Mouse (Mus musculus) ovary, postnatal 36 days (tissue): ENCODE data around the gene Ces4a.
"Not testable (repeated sequence)": the region's sequence is repeated elsewhere in the genome, so short reads cannot be mapped to it uniquely, and the experiment has no call there.

ENCODE experiments used
- DNase-seq: peaks from one replicate; pipeline ENCODE4 v3.0.0; 2022; ENCODE audit warnings: low spot score, mixed read lengths

Ces4a gene

DNA sequence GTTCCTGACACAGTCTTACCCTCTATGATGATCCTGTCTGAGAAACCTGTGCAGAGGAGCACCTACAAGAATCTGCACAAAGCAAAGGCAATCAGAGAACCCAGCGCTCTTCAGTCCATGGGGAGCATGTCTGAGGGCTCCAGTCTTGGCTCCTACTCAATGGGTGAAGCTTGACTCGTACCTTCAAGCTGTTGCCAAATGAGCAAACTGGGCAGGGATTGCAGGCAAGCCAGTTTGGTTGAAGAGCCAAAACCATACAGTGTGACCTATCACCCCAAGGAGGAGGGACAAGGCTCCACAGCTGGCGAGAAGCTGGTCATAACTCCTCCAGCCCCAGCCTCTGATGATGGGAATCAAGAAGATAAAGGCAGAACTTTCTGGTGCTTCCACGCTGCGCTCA, at the start of gene Ces4a:
Gene Ces4a, plus strand, starts transcription at position 292 of the 400 bp plus-strand sequence.
- DNase-seq: no peak

DNA sequence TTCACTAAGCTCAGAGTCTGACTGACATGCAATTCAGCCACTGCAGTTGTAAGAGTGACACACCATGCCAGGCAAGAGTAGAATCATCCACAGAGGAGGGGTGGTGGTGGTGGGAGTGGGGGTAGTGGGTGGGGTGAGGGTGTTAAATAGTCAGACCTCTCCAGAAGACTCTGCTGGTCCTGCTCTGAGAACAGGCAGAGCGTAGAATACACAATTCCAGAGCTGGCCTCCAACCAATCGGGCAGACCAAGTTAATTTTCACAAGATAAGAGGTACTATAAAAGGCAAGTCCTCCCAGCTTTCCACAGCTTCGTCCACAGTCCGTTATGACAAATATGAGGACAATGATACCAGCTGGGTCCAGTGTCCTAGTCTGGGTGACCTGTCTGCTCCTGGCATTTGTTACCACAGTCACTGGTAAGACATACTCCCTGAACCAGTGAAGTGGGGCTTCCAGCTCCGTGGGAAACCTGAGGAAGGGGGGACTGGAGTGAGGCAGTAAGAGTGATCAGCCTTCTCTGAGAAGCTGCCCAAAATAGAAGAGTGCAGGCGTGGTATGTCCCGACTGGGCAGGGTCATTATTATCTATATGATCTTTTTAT, 48.0 kb upstream of the Ces4a start, which contains the start of gene Ces3b:
Gene Ces3b, plus strand, starts transcription at position 305 of the 602 bp plus-strand sequence.
- DNase-seq: no peak

DNA sequence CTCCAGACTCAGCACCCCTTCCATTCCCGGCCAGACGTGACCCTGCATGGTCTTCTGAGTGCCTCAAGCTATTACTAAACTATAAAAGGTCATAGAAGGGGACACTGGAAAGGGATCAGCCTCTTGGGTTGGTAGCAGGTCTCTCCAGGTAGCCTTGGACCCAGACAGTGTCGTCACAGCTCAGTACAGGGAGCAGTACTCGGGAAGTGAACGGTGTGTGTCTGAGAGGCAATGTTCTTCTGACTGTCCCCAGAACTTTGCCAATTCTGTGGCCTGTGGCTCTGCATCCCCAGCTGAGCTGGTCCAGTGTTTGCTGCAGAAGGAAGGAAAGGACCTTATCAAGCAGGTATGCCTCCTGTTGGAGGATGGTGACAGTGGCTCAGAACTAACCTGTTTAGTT, 43.4 kb upstream of the Ces4a start:
- DNase-seq: not testable (repeated sequence)

DNA sequence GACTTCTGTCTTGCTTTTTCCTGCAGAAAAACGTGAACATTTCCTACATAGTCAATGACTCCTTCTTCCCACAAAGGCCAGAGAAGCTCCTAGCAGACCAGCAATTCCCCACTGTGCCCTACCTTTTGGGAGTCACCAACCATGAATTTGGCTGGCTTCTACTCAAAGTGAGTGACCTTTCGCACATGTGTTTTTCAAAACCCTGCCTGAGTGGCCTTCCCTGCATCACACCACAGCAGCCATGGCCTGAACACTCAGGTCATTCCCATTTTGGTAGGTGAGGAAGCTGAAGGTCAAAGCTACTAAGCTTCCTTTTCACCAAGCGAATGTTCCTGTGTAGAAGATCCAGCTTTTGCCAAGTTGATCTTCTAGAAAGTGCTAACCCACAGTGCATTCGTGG, 43.0 kb upstream of the Ces4a start:
- DNase-seq: no peak

DNA sequence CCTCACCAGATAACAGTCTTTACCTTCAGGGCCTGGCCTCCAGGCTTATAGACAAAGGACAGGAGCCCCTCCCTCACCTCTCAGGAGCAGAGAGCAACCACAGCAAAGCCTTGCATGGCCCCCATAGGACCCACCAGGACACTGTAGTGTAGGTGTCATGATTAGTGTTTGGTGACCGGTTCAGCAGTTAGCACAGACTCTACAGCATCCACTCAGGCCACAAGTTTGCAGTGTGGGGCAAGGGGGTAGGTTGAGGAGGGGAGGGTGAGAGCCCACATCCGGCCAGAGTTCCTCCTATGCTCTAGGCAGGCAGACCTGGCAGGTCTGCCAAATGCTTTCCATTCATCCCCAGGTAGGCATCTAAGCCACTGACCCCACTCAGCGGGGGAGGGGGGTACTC, 37.6 kb upstream of the Ces4a start:
- no peak for DNase-seq

DNA sequence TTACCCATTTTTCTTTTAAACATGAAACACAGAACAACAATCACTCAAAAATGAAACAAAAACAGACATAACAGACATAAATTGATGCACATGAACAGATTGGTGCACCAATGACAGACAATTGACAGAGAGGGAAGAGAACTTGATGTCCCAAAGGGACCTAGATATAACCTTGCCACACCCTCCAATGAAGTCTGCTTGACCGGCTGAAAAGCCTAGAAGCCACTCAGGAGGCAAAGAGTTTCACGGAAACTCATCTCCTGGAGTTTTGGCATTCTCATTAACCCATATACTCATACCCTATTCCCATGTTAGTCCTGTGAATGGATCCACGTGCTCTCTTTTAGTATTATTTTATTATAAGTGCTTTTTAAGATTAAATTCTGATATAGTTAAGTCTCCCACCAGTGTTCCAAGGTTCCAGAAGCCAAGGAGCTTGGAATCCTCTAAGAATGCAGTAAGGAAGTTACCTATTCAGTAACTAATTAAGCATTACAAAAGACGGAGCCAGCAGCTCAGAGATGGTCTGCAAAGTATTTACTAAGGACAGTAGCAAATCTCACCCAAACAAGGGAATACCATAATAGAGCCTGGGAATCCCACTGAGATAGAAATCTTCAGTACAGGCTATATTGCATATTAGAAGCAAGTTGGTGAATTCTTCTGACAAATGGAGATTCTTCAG, 29.4 kb upstream of the Ces4a start:
- not testable (repeated sequence) for DNase-seq

DNA sequence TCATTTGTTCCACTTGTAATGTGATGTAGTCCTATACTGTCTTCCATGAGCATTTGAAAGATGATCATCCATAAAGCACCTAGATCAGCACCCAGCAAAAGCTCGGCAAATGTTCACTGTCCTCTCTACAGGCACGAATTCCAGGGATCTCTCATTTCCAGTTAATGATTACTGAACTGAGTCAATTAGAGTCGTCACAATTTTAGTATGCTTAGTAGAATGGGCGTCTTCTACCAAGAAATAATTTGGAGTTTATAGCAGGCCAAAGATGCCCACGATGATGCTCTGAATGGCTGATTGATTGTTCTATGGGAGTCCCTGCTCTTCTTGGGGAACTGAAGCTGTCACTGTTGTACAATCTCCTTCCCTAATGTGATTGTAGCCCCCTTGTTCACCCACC, 27.9 kb upstream of the Ces4a start:
- not testable (repeated sequence) for DNase-seq

DNA sequence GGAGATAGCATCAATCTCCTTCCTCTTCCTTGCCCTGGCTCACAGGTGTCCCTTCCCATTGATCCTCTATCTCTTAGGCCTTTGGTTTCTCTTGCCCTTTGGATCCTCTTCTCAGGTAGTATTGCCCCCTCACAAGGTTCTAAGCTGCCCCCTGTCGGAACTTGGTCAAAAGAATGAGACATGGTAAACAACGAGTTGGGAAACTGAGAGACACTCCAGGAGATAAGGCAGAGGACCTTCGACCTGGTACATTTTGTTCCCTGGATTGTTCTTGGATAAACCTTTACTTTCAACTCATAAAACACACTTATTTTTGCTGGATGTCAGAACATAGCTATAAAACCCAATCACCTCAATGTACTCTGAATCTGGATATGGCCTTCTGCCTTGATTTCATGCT, 27.4 kb upstream of the Ces4a start:
- no peak for DNase-seq

DNA sequence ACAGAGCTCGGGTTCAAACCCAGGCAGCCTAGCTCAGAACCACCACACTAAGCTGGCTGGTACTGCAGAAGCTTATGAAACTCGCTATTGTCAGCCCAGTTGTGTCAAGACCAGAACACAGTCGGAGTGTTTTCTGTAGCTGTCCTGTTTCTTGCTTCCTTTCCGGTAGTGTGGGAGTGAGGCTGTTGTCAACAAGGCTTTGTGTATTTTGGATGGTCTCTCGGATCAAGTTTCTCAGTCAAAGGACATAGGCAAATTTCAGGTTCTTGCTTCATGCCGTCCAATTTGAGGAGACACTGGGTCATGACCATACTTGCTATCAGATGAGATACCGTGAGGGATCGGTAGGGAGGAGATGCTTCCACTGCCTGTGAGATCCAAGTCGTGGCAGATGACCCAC, 1.7 kb upstream of the Ces4a start:
- DNase-seq: no peak

DNA sequence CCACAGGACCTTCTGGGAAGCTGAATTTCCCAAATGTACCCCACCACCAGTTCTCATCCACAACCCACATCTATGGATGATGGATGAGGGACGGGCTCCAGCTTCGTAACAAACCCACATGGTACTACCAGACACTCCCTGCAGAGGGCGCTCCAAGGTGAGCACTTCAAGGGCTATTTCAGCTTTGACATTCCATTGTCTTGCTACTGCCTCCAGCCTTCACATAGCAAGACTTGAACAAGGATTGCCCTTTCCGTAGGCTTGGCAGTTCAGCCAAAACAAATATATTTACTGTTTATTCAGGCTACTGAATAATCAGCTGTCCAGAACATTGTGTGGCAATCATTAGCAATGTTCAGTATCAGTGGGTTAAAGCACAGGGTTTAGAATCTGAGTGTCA, 6.8 kb downstream of the Ces4a start:
- DNase-seq: peak; percentile 78

DNA sequence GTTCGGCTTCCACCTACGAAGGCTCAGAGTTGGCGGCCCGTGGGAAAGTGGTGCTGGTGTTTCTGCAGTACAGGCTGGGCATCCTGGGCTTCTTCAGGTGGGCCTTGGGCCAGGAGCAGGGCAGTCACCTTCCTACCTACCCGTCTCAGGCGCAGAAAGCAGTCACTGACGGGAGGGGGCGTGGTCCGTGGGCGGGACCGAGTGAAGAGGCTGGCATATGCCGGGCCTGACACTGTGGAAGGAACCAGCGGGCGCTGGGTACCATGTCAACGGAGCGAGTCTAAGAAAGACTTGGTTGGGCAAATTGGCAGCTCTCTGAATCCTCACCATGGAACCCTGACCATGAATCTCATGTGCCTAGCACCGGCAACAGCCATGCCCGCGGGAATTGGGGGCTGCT, 10.8 kb downstream of the Ces4a start:
- DNase-seq: no peak

DNA sequence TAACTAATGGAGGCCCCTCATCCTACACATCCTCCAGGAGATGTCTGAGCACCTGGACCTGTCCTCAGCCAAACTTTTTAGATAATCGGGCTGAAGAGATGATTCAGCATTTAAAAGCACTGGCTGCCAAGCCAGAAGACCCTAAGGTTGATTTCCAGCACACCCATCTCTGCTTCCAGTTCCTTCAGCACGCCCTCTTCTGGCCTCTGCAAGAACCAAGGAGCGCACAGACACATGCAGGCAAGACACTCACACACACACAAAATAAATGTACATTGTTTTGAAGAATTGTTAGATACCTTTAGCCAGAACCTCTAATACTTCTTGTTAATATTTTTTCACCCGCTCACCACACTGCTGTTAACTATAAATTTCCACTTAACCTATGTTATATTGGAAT, 20.1 kb downstream of the Ces4a start:
- no peak for DNase-seq

DNA sequence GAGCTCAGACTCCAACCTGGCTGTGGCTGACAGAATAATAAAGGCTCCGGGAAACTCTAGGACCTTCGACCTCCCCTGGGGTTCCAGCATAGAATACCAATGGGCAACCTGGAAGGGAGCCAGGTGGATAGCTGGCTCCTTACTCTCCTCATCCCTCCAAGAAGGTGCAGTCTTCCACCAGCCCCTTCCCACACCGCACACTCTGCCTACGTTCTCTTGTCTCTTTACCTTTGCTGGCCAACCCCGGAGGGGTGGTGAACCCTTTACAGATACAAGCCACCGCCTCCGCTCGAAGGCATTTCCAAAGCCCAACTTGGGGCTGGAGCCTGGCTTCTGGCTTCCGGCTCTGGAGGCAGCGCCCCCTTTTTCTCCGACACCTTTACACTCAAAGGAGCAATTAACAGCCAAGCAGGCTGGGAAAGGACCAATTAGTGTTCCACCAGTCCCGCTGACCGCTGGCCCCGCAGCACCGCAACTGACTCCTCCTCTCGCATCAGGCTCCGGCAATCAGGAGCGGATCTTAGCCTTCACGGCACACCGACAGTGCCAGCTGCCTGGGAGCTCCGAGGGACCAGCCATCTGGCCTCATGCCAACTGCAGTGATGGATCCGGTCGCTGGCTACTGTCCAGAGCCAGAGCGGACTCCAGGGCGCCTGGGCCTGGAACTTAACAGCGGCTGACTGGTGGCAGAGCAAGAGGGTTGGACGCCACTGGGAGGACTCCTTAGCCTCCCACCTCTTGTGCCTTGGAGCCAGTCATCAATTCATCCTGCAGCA, 21.2 kb downstream of the Ces4a start:
- DNase-seq: peak; percentile 87

DNA sequence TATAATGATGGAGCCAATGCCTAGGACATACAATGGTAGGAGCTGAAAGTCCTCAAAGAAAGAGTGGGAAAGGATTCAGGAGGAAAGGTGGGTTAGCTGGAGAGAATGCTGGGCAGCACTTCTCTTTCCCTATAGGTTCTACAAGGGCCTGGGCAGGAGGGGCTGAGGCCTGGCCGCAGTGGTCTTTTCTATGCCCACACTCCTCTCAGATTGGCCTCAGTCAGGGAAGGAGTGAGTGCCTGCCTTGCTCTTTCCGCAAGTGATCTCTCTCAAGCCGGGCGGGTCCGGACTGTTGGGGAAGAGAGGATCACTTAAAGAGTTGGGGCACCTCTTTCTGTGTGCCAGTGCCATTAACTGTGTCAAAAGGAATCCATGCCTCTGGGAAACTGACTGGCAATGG, 22.7 kb downstream of the Ces4a start:
- no peak for DNase-seq

DNA sequence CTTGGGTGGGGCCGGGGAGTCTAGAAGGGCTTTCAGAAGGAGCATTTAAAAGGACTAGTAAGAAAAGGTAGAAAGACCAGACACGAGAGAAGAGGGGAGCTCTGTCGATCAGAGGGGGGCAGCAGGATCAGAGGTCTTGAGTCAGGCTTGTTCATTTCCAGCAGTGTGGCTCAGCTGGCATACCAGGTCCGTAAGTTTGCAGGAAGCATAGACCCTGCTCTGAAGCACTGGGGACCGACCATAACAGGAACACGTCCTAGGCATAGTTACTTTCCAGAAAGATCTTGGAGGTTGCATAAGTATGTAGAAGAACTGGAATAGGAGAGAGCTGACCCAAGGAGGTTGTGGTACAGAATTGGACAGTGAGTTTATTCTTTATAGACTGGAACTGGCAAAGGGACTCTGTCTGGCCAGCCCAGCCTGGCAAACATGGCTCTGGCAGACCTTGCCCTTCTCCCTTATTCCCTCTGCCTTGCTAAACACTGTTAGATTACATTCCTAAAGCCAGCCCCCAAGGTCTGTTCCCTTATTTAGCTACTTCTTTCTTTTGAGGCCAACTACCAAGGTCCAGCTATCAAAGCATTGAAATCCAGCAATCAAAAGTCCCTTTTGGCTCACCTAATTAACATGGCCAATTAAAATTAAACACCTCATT, 23.6 kb downstream of the Ces4a start:
- peak; percentile 52 for DNase-seq

DNA sequence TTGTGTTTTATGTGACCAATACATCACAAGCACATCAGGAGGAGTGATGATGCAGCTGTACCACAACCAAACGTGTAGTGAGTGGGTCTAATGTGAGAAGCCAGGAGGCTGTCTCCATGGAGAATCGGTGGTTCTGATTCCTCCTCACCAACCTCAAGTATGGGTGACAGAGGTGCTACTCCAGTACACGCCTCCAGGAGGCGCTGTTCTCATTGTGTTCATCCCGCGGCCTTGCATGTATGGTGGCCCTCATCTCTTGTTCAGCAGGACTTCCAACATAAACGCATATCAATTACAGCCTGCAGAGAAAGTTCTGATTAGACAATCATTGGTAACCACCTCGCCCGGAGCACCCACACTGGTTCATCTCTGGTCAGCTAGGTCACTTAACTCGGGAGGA, 26.0 kb downstream of the Ces4a start:
- DNase-seq: peak; percentile 40

DNA sequence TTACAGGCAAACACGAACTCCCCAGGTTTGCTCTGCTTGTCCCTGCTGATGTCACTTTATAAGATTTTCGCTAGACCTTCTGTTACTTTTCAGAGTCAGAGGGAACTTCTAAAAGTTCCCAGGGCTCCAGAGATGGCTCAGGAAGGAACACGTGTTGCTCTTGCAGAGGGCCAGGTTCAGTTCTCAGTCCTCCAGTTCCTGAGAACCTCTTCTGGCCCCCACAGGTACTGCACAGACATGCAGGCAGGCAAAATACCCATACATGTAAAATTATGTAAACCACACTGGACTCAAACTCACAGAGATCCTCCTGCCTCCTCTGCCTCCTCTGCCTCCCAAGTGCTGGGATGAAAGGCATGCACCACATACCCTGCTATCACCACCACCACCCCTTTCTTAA, 26.5 kb downstream of the Ces4a start:
- DNase-seq: no peak

DNA sequence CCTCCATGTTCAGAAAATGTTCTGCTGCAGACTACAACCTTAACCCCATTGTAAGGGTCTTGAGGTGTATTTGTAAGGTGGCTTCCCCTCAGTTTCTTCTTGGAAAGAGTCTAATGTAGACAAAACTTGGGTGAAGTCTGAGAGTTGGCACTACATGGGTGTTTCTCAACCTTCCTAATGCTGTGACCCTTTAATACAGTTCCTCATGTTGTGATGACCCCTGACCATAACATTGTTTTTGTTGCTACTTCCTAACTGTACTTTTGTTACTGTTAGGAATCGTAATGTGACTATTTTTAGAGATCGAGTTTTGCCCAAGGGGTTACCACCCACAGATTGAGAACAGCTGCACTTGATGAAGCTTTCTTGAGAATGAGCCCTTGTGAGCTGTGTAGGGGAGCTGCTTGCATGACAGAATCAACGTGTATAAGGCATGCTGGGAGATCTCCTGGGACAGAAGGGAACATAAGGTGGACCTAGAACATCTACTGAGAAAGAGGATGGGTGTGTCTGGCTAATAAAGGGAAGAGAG, 29.6 kb downstream of the Ces4a start:
- no peak for DNase-seq

DNA sequence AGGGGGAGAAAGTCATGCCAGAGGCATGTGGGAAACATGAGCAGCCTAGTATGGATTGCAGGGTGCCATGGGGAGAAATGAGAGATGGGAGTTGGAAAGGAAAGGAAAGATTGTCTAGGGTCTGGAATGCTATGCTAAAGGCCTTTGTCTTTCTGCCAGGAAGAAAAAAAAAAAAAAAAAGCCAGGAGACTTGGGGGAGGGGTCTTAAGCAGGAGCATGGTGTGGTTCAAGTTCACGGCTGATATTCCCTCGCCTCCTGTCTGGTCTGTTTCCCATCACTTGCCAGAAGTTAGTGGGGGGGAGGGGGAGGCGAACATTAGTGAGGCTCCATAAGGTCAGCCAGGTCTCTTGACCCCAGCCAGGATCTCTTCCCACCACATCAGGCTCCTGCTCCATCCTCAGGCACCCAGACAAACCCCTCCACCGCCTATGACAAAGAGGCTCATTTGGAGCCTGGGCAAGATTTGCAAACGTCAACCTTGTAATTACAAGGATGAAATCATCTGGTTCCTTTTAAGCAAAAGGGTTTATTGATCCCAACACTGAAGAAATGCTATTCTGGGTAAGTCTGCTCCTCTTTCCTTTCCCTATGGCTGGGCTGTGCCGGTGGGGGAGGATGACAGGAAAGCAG, 32.8 kb downstream of the Ces4a start:
- no peak for DNase-seq

DNA sequence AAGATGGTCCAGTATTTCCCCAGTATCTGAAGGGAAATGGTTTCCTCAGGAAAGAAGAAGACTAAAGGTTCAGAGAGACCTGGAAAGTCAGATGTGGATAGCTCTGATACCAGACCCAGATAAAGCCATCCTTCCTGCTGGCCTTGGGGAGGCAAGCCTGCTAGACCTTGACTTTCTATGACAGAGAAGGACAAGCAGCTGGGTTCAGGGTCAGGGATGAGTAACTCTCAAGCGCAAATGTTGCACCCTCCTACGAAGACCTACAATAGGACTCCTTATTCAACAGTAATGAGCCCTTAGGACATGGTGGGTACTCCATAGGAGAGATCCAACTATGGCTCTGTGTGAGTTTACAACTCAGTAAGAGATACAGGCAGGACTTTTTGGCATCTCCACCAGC, 33.6 kb downstream of the Ces4a start:
- no peak for DNase-seq

DNA sequence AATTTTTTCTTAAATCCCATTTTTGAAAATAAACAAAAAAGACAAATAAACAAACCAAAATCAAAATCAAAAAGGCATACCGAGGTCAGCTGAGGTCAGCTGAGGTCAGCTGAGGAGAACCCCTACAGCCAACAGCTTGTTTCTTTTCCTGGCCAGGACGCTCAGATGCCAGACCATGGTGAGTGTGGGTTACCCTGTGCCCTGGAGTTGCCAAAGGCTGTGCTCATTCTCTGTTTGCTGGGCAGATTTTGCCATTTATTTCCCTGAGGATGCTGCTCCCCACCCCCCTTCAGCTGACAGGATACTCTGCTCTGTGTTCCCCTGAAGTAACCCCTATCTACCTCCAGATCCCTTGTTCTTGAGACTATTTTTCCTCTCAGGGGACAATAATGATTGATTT, 35.5 kb downstream of the Ces4a start:
- DNase-seq: no peak

DNA sequence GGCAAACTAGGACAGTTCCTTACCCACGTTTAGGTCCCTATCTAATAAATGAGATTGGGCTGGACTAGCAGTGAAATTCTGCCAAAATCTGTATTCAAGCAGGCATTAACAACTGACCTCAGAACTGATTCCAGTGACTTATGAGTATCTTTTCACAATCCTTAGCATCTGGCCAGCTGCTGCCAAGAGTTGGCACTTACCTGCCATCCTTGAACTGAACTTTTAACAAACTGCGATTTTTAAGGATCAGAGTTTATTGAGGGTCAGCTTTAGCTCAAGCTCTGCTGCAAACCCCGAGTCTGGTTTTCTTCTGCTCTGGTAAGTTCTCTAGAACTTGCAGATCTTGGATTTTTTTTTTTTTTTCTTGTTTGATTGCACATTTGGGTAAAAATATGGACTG, 38.0 kb downstream of the Ces4a start:
- DNase-seq: no peak
